Mouse (Mus musculus) lung, postnatal 0 days (tissue): ENCODE measurements at regions not wholly inside any gene's neighbourhood (a gene's known extent, or its start where the extent isn't known, plus 50 kb on each side); places are given as distances from the start of the nearest gene placed in this dataset.

Experiments used
- CTCF ChIP-seq: IDR thresholded peaks from 2 replicates; pipeline ENCODE4 v1.5.1; 2016; ENCODE audit warnings: antibody characterized with exemption, mild to moderate bottlenecking
- EP300 ChIP-seq: IDR thresholded peaks from 2 replicates; pipeline ENCODE4 v1.6.1; 2016; ENCODE audit warnings: antibody characterized with exemption, mild to moderate bottlenecking, control low read depth

GRCm38 (mm10) chr1:143122185-143122584 lies 518.3 kb upstream of the B3galt2 start:
- TF ChIP-seq CTCF (no peak), EP300 (no peak)
